Mouse (Mus musculus): ENCODE measurements around the gene Olfr94.

DNA sequence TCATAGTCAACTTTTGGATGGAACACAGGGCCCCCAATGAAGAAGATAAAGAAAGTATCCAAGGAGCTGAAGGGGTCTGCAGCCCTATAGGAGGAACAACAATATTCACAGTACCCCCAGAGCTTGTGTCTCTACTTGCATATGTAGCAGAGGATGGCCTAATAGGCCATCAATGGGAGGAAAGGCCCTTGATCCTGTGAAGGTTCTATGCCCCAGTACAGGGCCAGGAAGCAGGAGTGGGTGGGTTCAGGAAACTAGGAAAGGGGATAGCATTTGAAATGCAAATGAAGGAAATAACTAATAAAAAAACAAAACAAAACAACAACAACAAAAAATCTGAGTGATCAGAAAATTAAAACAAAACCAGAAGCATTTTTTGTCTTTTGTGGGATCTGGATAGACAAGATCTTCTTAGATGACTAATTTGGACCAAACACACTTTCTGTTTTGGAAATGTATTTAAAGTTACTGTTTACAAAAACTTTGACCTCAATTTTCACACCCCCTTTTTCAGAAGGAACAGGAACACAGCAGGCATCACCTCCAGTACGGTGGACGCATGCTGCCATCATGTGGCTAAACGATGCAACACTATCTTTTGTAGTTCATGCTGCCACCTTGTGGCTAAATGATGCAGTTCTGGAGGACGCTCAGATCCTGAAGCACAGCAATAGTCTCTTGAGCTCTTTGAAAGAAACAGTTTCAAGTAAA is 2.6 kb upstream of the Olfr94 start:
- TF ChIP-seq GATA1 (IDR thresholded peaks at IDR 0.05; ENCODE audit: borderline replicate concordance, low read length) (no peak), FLI1 (IDR thresholded peaks at IDR 0.05; ENCODE audit: low read length) (no peak)
